Comparison of ENCODE assay signal across 23 mouse cellular contexts in the genomic region with DNA sequence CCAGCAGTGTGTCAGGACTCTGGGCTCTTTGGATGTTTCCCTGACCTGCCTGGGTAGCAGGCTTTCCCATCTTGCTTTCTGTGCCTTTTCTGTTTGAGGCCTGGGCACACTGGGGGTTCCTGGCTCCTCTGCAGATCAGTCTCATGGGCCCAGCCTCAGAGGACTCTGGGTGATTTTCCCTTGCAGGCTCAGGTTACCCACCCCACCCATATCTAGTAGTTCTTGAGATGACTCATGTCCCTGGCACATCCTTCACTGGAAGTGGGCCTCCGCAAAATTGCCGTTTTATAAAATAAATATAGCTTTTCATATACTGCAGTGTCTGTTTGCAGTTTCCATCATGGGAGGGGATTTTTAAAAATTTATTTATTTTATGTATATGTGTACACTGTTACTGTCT. TPM values are rescaled to one million over a fixed set of nuclear protein-coding genes. Genes with fewer than 3 reads are reported as not detected.
DNase-seq lines count a peak whose midpoint lies in the region; ATAC-seq lines count a peak whose summit lies in the region.
"Had no signal": no experiment of that assay in that cellular context is flagged by ENCODE, and none has a peak within 500 bp of the region (broad histone marks: within the 10 kb centered on the region; RNA-seq: fewer than 3 reads in every experiment).

No protein-coding gene starts in this region.

- DNase-seq in gastrocnemius, adult 18-20 months (ENCODE audit: low spot score) = peak; percentile 53
- no peak for DNase-seq in gastrocnemius, postnatal 14 days
- DNase-seq in left cerebral cortex, postnatal 25 days (ENCODE audit: low spot score in 2 of 2) = peak; percentile 21 to 77
- DNase-seq in left cerebral cortex, postnatal 10 days (ENCODE audit: extremely low spot score in 1 of 2, low spot score in 2 of 2) = no peak
- DNase-seq in 3T3-L1 (ENCODE audit: low read depth, low spot score) = peak; percentile 67
- DNase-seq in NIH3T3 (ENCODE audit: low read depth) = peak; percentile 77
- DNase-seq: adrenal gland, postnatal 14 days; cerebellum, adult 18-20 months; cerebellum, postnatal 10 days; heart, postnatal 36 days; kidney, adult 2 months; kidney, postnatal 36 days; right cerebral cortex, postnatal 25 days had no signal

- ATAC-seq in monocyte, adult 5-6 weeks (replicated peaks; ENCODE audit: insufficient number of reproducible peaks, low FRiP score, low TSS enrichment, poor library complexity, severe bottlenecking) = no peak
- ATAC-seq in megakaryocyte, adult 5-6 weeks (ENCODE audit: poor library complexity, severe bottlenecking) = no peak
- ATAC-seq: forebrain, embryonic 16.5 days; hindbrain, postnatal 0 days; intestine, embryonic 15.5 days; midbrain, embryonic 16.5 days had no signal

- intact Hi-C loops in gastrocnemius, postnatal 14 days (cut with DNase I; ENCODE audit: low total_unique reads) = no loop called here
- intact Hi-C loops in left cerebral cortex, postnatal 25 days (cut with DNase I) = no loop called here
- intact Hi-C loops in left cerebral cortex, postnatal 10 days (cut with DNase I) = no loop called here

RNA-seq across cellular contexts. Expression of gene Larp6, which starts 21.5 kb away (rescaled TPM):
- total RNA-seq in gastrocnemius, adult 18-20 months (2021) = 1 to 10 TPM; 1.1 to 1.2 TPM
- total RNA-seq in gastrocnemius, postnatal 14 days (2021) = 1 to 10 TPM; 1.6 TPM
- total RNA-seq in left cerebral cortex, postnatal 25 days (2021) = 10 to 100 TPM; 36.5 to 36.7 TPM
- total RNA-seq in left cerebral cortex, postnatal 10 days (2021) = 10 to 100 TPM; 32.2 to 34.1 TPM
- total RNA-seq in monocyte, adult 5-6 weeks (2017) = not detected in 3 replicates
- not detected in 2 replicates for total RNA-seq in megakaryocyte, adult 5-6 weeks (2015)
- total RNA-seq in megakaryocyte, adult 5-6 weeks (2017) = 0.33 TPM in 1 of 2 replicates, not detected in the other
- total RNA-seq: common myeloid progenitor, adult 5-6 weeks; granulocyte monocyte progenitor cell, adult 5-6 weeks; megakaryocyte progenitor cell, adult 5-6 weeks; MEL had no signal

RNA-seq across cellular contexts. Expression of gene Lrrc49, which starts 46.4 kb away (rescaled TPM):
- total RNA-seq in gastrocnemius, adult 18-20 months (2021) = 1 to 10 TPM; 1.8 to 2.8 TPM
- total RNA-seq in gastrocnemius, postnatal 14 days (2021) = 1 to 10 TPM; 3.4 to 3.5 TPM
- total RNA-seq in left cerebral cortex, postnatal 25 days (2021) = 10 to 100 TPM; 82.9 to 88.3 TPM
- 10 to 100 TPM; 71.6 to 71.7 TPM for total RNA-seq in left cerebral cortex, postnatal 10 days (2021)
- total RNA-seq in monocyte, adult 5-6 weeks (2017) = 0.85 to 2.6 TPM (median 0.86 TPM) in 3 replicates
- total RNA-seq in megakaryocyte, adult 5-6 weeks (2015) = 2.8 and 3.0 TPM in 2 replicates
- 3.6 and 5.1 TPM in 2 replicates for total RNA-seq in megakaryocyte, adult 5-6 weeks (2017)

Comparison
In these comparisons a context has a peak if more than half of its experiments do, and no peak if none do; other contexts are left out.
1. DNase-seq: peak in gastrocnemius, adult 18-20 months (single experiment), left cerebral cortex, postnatal 25 days (2 of 2), 3T3-L1 (single experiment) and NIH3T3 (single experiment); none in gastrocnemius, postnatal 14 days (single experiment) and left cerebral cortex, postnatal 10 days (0 of 2).
2. RNA of gene Larp6, which starts 21.5 kb away (total RNA-seq): 36.5 to 36.7 TPM in left cerebral cortex, postnatal 25 days and 32.2 to 34.1 TPM in left cerebral cortex, postnatal 10 days; 1.6 TPM in gastrocnemius, postnatal 14 days, 1.1 to 1.2 TPM in gastrocnemius, adult 18-20 months, not detected in monocyte, adult 5-6 weeks and 0.33 TPM in megakaryocyte, adult 5-6 weeks; every median in the first group is over 10 times any median in the second.
3. RNA of gene Lrrc49, which starts 46.4 kb away (total RNA-seq): 82.9 to 88.3 TPM in left cerebral cortex, postnatal 25 days and 71.6 to 71.7 TPM in left cerebral cortex, postnatal 10 days; 2.8 to 5.1 TPM in megakaryocyte, adult 5-6 weeks, 3.4 to 3.5 TPM in gastrocnemius, postnatal 14 days, 1.8 to 2.8 TPM in gastrocnemius, adult 18-20 months and 0.85 to 2.6 TPM in monocyte, adult 5-6 weeks; every median in the first group is over 10 times any median in the second.